Mouse (Mus musculus) kidney, adult 11 months (tissue): Measurements from ENCODE around the gene Ugcg.
A peak's percentile ranks its signal among the peaks of the same experiment; 100 is the strongest.

Source experiments
- DNase-seq: peaks from one replicate; pipeline ENCODE4 v3.0.0; 2022

Ugcg gene

DNA sequence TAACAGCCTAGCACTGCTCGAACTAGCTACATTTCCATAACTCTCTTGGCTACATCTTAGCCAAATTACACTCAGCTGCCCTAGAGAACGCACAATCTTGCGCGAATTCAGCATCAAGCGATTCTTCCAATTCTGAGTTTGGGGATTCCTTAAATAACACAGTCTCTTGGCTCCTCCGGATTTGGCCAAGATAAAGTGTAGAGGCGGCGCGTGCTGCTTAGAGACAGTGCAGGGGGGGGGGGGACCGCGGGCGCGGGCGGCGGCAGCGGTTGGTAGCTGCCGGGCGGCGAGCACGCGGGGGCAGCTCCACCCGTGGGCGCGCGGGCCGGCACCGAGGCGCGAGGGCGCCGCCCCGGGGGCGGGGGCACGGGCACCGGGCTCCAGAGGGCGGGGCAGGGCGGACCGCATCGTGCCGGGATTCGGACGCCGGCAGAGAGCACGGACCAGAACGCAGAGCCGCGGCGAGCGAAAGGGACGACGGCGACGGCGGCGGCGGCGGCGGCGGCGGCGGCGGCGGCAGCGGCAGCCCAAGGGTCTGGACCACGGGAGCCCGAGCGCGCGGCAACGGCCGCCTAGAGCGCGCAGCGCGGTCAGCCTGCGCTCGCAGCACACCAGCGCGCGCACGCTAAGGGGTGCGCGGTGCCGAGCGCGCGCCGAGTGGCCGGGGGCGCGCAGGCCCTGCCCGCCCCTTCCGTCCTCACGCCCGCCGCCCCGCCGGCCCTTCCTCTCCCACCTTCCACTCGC lies at the start of gene Ugcg:
Gene Ugcg, plus strand, starts transcription at position 456 of the 744 bp plus-strand sequence.
- peak; percentile 70 for DNase-seq

GRCm38 (mm10) chr4:59149043-59149442 lies 40.0 kb upstream of the Ugcg start:
- no peak for DNase-seq

GRCm38 (mm10) chr4:59150907-59151306 lies 38.1 kb upstream of the Ugcg start:
- no peak for DNase-seq

- no peak for DNase-seq
These were observed 37.1 kb upstream of the Ugcg start for GRCm38 (mm10) chr4:59151953-59152352.

GRCm38 (mm10) chr4:59156897-59157592 lies 32.0 kb upstream of the Ugcg start:
- no peak for DNase-seq

DNA sequence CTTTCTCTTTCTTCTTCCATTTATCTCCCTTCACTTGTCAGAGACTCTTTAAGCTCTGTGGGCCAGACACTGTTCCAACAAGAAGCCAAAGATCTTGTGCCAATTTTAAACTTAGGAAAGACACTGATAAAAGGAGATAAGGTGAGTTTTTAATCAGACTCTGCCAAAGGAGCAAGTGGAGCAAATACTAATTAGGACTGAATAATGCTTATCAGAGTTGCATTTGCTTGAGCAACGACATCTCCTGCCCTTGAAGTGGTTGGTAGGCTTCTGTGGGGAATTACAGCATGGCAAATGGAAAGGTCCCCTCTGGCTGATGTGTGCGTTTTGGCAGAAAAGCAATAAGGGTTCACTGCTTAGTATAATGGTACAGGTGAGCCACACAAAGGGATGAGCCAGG lies 31.4 kb upstream of the Ugcg start:
- DNase-seq = no peak

GRCm38 (mm10) chr4:59160289-59160688 lies 28.8 kb upstream of the Ugcg start:
- no peak for DNase-seq

- no peak for DNase-seq
These were observed 27.9 kb upstream of the Ugcg start for GRCm38 (mm10) chr4:59160959-59161670.

DNA sequence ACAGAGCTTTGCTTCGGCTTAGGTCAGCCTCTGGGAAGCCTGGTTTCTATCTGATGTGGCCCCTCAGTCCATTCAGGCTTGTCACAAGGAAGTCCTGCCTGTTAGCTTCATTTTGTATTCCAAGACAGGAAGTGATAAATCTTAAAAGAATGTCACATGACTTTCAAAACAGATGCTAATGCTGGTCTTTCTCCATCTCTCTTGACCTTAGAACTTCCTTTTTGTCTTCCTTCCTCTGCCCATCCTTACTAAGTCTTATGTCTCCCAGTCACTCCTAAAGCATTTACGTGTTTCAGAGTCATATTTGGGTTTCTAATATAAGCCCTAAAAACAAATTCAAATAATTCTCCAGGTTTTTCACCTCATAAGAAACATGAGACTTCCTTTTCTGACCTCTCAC lies 25.0 kb upstream of the Ugcg start:
- no peak for DNase-seq

DNA sequence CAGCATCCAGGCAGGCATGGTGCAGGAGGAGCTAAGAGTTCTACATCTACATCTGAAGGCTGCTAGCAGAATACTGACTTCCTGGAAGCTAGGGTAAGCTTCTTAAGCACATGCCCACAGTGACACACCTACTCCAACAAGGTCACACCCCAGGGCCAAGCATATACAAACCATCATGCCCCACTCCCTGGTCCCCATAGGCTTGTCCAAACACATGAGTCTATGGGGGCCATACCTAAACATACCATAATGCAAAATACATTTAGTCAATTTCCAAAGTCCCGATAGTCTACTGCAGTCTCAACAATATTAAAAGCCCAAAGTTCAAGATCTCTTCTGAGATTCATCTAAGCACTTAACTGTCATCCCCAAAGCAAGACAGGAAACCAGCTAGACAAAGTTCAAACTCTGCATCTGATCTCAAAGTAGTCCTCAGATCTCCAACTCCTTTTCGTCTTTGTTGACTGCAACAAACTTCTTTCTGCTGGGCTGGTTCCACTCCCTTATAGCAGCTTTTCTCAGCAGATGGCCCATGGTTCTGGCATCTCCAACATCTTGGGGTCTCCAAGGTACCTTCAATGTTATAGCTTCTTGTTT lies 21.7 kb upstream of the Ugcg start:
- DNase-seq = no peak

- DNase-seq = no peak
These were observed 19.1 kb upstream of the Ugcg start for GRCm38 (mm10) chr4:59169981-59170380.

DNA sequence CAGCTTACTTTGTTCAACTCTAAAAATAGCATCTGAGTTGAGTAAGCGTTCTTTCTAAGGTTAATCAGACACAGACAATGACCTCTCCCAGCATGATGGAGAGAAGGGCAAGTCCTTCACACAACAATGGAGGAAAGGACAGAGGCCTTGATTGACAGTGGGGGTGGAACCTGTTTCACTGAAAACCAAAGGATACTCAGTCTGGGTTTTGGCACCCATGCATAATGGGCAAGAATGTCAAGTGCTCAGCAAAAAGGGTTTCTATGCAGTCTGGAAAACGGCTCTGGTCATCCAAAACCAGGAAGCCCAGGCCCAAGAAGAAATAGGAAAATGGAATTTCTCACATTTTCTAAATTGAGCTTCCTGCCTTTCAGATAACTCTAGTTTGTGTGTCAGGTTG lies 16.4 kb upstream of the Ugcg start:
- peak; percentile 14 for DNase-seq

- no peak for DNase-seq
These were observed 15.7 kb upstream of the Ugcg start for GRCm38 (mm10) chr4:59173181-59173922.

- no peak for DNase-seq
These were observed 14.1 kb upstream of the Ugcg start for GRCm38 (mm10) chr4:59175003-59175402.

DNA sequence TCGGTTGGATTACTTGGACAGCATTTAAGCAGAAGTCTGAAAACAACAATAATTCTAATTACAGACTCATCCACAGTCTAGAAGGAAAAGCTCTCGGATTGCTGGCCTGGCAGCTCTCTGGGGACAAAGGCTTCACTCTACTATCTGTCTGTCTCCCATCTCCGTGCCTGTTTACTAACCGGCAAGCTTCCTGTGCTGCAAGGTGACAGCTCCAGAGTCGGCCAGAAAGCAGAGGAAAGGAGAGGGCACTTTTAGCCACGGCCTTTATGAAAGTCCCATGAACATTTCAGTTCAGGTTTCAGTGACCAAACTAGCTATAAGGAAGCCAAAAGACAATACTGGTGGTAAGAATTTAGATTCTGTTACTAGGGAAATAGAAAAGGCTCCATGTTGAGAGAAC lies 13.1 kb upstream of the Ugcg start:
- no peak for DNase-seq

DNA sequence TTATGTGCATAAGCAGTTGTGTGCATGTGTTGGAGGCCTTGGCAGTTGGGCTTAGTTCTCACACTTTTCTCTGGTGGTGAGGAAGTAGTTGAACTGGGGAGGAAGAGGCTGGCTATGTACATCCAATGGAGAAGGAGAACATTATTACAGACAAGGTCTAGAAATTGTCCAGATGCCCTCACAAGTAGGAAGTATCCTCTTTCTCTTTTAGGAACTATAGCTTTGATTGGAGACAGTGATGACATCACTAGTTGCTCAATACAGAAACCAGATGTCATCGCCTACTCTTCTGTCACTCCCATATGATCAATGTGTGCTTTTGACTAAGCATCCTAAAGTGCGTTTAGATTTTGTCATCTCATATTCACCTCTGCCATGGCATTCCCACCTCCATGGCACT lies 11.5 kb upstream of the Ugcg start:
- DNase-seq = no peak

DNA sequence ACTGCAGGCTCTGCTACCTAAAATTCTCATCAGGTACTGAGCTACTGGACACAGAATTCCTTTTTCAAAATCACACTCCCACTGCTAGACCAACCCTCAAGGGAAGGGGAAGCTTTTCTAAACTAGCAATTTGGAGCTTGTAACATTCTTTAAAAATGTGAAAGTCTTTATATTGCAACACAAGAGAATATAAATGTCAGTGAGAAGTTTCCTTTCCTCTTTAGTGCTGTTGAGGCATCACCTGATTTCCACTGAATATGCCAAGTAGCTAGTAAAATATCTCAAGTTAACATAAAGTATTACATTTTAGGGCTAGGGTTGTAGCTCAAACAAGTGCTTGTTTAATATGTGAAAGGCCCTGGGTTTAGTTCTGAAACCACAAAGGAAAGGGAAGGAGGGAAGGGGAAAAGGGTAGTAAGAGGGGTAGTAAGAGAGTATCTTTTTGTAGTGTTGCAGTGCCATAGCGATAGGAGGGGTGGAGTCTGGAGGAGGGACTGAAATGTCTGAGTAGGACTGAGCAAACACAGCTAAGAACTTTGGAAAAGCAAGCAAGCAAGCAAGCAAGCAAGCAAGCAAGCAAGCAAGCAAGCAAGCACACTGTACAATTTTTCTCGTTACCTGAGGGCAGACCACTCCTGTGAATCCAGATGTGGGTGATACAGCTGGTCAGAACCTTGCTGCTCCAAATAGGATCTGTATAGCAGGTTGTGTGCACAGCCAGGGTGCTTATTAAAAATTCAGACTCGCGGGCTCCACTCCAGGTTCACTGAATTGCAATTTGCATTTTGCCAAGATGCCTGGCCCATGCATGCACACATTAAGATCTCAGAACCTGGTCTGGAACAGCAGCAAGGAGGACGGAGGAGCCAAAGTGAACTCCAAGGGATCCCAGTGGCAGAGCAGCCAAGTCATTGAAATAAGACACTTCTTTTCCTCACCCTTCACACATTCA lies 7.5 kb upstream of the Ugcg start:
- no peak for DNase-seq

DNA sequence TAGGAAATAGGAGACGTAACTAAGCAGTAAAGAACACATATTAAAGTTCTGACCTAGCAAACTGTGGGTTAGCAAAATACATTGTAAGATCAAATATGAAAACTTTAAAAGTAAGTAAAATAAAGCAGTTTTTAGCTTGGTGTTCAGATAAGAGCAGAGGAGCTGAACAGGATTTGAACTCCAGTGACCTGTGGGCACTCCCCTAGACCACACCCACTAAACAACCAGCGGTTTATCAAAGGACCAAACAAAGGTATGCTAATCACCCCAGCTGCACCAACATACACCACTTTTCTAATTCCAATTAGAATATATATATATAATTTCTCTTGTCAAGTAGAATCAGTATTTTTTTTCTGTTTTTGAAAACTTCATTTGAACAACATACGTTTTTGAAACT lies 3.4 kb upstream of the Ugcg start:
- no peak for DNase-seq

DNA sequence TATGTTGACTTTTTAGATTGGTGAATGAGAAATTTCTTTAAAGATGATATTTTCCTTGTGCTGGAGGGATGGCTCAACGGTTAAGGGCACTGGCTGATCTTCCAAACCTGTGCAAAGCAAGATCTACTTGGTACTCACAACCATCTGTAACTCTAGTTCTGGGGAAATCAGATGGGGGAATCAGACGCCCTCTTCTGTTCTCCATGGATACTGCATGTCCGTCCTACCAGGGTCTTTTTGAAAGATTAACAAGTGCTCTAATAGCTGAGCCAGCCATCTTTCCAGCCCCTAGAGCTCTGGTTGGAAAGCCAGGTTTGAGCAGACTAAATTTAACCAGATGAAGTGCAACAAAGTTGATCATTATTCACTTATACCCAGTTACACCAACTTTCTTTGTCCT lies 1.8 kb upstream of the Ugcg start:
- peak; percentile 30 for DNase-seq

GRCm38 (mm10) chr4:59188474-59188801 lies 619 bp upstream of the Ugcg start:
- no peak for DNase-seq

- peak; percentile 11 for DNase-seq
These were observed 635 bp downstream of the Ugcg start for GRCm38 (mm10) chr4:59189546-59190237.
